Mouse (Mus musculus) heart, embryonic 11.5 days (tissue): Measurements from ENCODE around the gene Thap7. TPM values are rescaled to one million over a fixed set of nuclear protein-coding genes. Genes with fewer than 3 reads are reported as not detected.

Experiments
- ATAC-seq: fragments of 200-750 bp; cut with Nextera tagmentation; replicated peaks from 2 replicates; pipeline ENCODE4 v1.8.0; 2017; ENCODE audit warnings: moderate library complexity; ENCODE audit not compliant: insufficient number of reproducible peaks, low FRiP score, low TSS enrichment
- H3K27ac ChIP-seq: fragments of 300-500 bp; sonication (generic); 2 replicates; pipeline ENCODE4 v1.5.1; 2014; ENCODE audit warnings: mild to moderate bottlenecking, low read depth, low read length
- H3K27me3 ChIP-seq: fragments of 300-500 bp; sonication (generic); 2 replicates; pipeline ENCODE4 v1.6.1; 2014; ENCODE audit warnings: mild to moderate bottlenecking, low read length, mixed read lengths; ENCODE audit not compliant: control insufficient read depth, insufficient read depth
- H3K36me3 ChIP-seq: fragments of 300-500 bp; sonication (generic); 2 replicates; pipeline ENCODE4 v1.6.1; 2014; ENCODE audit warnings: mild to moderate bottlenecking, low read length, moderate library complexity, mixed read lengths; ENCODE audit not compliant: control insufficient read depth, insufficient read depth
- H3K4me1 ChIP-seq: fragments of 300-500 bp; sonication (generic); 2 replicates; pipeline ENCODE4 v1.6.1; 2014; ENCODE audit warnings: low read length; ENCODE audit not compliant: control insufficient read depth, insufficient read depth
- H3K4me2 ChIP-seq: fragments of 300-500 bp; sonication (generic); 2 replicates; pipeline ENCODE4 v1.6.1; 2014; ENCODE audit warnings: mild to moderate bottlenecking, moderate library complexity
- H3K4me3 ChIP-seq: fragments of 300-500 bp; sonication (generic); 2 replicates; pipeline ENCODE4 v1.5.1; 2014; ENCODE audit warnings: low read depth, low read length
- H3K9ac ChIP-seq: fragments of 300-500 bp; sonication (generic); 2 replicates; pipeline ENCODE4 v1.6.1; 2014; ENCODE audit warnings: mild to moderate bottlenecking, low read depth, low read length, moderate library complexity
- H3K9me3 ChIP-seq: fragments of 300-500 bp; sonication (generic); replicated peaks from 2 replicates; pipeline ENCODE4 v1.6.1; 2016; ENCODE audit warnings: low read length; ENCODE audit not compliant: control insufficient read depth
- WGBS: fragments of 180-500 bp; shearing (Covaris S2); extraction: QIAGEN DNeasy Blood & Tissue Kit; methylation state at CpG from one replicate; pipeline ENCODE4 v1.1.7; 2014; ENCODE audit not compliant: insufficient replicate concordance; 5-methylcytosine and 5-hydroxymethylcytosine counted together
- polyA plus RNA-seq: library from polyadenylated mRNA; unstranded; fragments of >200 nt; fragmentation: Nextera tagmentation; extraction: Ambion mirVana; gene quantifications from 2 replicates; pipeline ENCODE4 v1.2.1, GENCODE M21; 2014

Thap7 gene
- polyA plus RNA-seq, 1 experiment from 2014 or later = 34.0 TPM

- peaks cover 21% of the 10 kb centered on the region for H3K4me1 ChIP-seq
- 0 out of 2 replicates have a peak, but pooled peaks have one; percentile 1 for ATAC-seq
- WGBS = 45% methylated on average over 14 of the region's 14 CpGs
- peak overlapping the region; percentile 58 for H3K4me3 ChIP-seq
- peak overlapping the region; percentile 97 for H3K4me2 ChIP-seq
- H3K36me3 ChIP-seq = peaks cover 10% of the 10 kb centered on the region; the same call in 1 of the 2 replicates
- H3K9ac ChIP-seq = 0 out of 2 replicates have a peak overlapping the region, but pooled peaks have one; percentile 64
- no peaks in the 10 kb centered on the region for H3K9me3 ChIP-seq
- no peak overlapping the region for H3K27ac ChIP-seq
- peaks cover 21% of the 10 kb centered on the region for H3K27me3 ChIP-seq
These were observed 42.2 kb downstream of the Thap7 start for GRCm38 (mm10) chr16:17488478-17489468.

DNA sequence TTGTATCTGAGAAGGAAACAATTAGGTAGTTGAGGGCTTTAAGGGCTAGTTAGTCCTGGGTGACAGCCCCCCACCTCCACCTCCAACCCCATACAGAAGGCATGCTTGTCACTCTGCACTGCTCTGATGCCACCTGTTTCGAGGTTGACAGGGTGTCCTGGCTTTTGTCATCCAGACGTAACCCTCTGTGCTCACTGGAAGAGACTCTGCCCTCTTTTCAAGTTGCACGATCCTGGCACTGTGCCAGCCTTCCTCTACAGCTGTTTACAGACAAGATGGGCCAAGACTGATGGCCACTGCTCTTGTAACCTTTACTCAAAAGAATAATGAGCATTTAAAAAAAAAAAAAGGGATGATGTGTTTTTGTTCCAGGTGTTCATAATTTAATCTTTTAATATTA, 44.4 kb downstream of the Thap7 start:
- ATAC-seq = peak; percentile 50; the same call in 1 of the 2 replicates
- peaks cover 21% of the 10 kb centered on the region for H3K4me1 ChIP-seq
- 33% methylated on average over 3 of the region's 3 CpGs for WGBS
- peaks cover 19% of the 10 kb centered on the region for H3K27me3 ChIP-seq
- no peaks in the 10 kb centered on the region for H3K9me3 ChIP-seq
- H3K9ac ChIP-seq = no peak overlapping the region
- no peak overlapping the region for H3K27ac ChIP-seq
- H3K36me3 ChIP-seq = peaks cover 12% of the 10 kb centered on the region
- H3K4me3 ChIP-seq = no peak overlapping the region
- H3K4me2 ChIP-seq = no peak overlapping the region

- no peaks in the 10 kb centered on the region for H3K9me3 ChIP-seq
- no peak overlapping the region for H3K9ac ChIP-seq
- no peak overlapping the region for H3K27ac ChIP-seq
- H3K4me1 ChIP-seq = peaks cover 13% of the 10 kb centered on the region
- H3K4me2 ChIP-seq = no peak overlapping the region
- ATAC-seq = no peak
- H3K4me3 ChIP-seq = no peak overlapping the region
- 79% methylated on average over 2 of the region's 2 CpGs for WGBS
- H3K36me3 ChIP-seq = peaks cover 12% of the 10 kb centered on the region
- H3K27me3 ChIP-seq = no peaks in the 10 kb centered on the region
These were observed 49.5 kb downstream of the Thap7 start for GRCm38 (mm10) chr16:17481465-17481864.

DNA sequence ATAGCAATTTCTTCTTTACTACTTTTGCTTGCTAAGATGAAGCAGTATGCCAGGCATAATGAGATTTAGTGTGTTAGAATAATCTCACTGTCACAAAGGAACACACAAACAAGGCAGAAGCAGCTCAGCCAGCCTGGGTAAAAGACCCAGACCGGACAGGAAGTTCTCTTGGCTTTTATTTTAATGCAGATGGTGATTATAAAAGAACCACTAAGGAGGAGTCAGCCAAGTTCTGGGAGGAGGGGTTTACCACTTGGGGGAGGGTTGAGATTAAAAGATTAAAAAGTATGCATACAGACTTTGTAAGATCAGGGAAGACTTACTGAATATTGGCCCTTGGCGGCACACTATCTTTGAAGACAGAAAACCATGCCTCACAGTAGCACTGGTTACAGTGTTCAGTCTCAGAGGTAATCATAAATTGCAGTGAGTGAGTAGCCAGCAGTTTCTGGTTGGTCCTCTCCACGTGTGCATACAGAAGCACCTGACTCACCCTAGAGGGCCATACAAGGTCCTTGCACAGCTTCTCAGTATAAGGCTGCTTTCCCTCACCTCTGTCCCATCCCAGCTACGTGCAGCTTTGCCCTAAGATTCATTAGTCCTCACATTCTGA, 52.5 kb downstream of the Thap7 start:
- peaks cover 3% of the 10 kb centered on the region; the same call in 1 of the 2 replicates for H3K36me3 ChIP-seq
- no peaks in the 10 kb centered on the region for H3K4me1 ChIP-seq
- no peak overlapping the region for H3K9ac ChIP-seq
- 82% methylated on average over 4 of the region's 4 CpGs for WGBS
- no peaks in the 10 kb centered on the region for H3K27me3 ChIP-seq
- no peaks in the 10 kb centered on the region for H3K9me3 ChIP-seq
- H3K4me3 ChIP-seq = no peak overlapping the region
- no peak overlapping the region for H3K27ac ChIP-seq
- ATAC-seq = no peak
- H3K4me2 ChIP-seq = no peak overlapping the region

Other genes with a start within 250 kb of the Thap7 start
- 0.61 and 2.5 TPM in 2 replicates for gene Serpind1, start 199.8 kb downstream of the Thap7 start, polyA plus RNA-seq
- gene Snap29, start 125.2 kb downstream of the Thap7 start, polyA plus RNA-seq = 6.0 and 6.5 TPM in 2 replicates
- gene Pi4ka, start 124.8 kb downstream of the Thap7 start, polyA plus RNA-seq = 36.8 and 38.3 TPM in 2 replicates
- gene Crkl, start 79.1 kb downstream of the Thap7 start, polyA plus RNA-seq = 47.8 and 49.6 TPM in 2 replicates
- gene Aifm3, start 41.5 kb downstream of the Thap7 start, polyA plus RNA-seq = 0.54 and 0.68 TPM in 2 replicates
- 46.6 and 47.4 TPM in 2 replicates for gene Lztr1, start 22.4 kb downstream of the Thap7 start, polyA plus RNA-seq
- gene Lrrc74b, start 30.1 kb upstream of the Thap7 start, polyA plus RNA-seq = not detected in 2 replicates
- gene P2rx6, start 30.7 kb upstream of the Thap7 start, polyA plus RNA-seq = 0.51 and 0.70 TPM in 2 replicates
- 5.4 and 6.2 TPM in 2 replicates for gene Slc7a4, start 52.1 kb upstream of the Thap7 start, polyA plus RNA-seq
- 34.9 and 37.7 TPM in 2 replicates for gene Smpd4, start 88.2 kb upstream of the Thap7 start, polyA plus RNA-seq
- 3.7 and 5.3 TPM in 2 replicates for gene Ccdc74a, start 115.3 kb upstream of the Thap7 start, polyA plus RNA-seq
- 31.6 and 32.9 TPM in 2 replicates for gene Med15, start 201.8 kb upstream of the Thap7 start, polyA plus RNA-seq
- 43.2 and 44.1 TPM in 2 replicates for gene Klhl22, start 228.5 kb upstream of the Thap7 start, polyA plus RNA-seq